Mouse (Mus musculus) liver, embryonic 16.5 days (tissue): ENCODE results near the gene Tbc1d10a. TPM values are rescaled to one million over a fixed set of nuclear protein-coding genes. Genes with fewer than 3 reads are reported as not detected.
A peak's percentile ranks its signal among the peaks of the same experiment; 100 is the strongest.

ENCODE experiments used
- ATAC-seq: fragments of 200-750 bp; cut with Nextera tagmentation; 2 replicates; pipeline ENCODE4 v1.8.0; 2017; ENCODE audit warnings: low read depth, mild to moderate bottlenecking, moderate number of reproducible peaks, moderate library complexity
- H3K27ac ChIP-seq: fragments of 300-500 bp; sonication (generic); 2 replicates; pipeline ENCODE4 v1.5.1; 2014; ENCODE audit warnings: mild to moderate bottlenecking, low read length
- H3K27me3 ChIP-seq: fragments of 300-500 bp; sonication (generic); 2 replicates; pipeline ENCODE4 v1.6.1; 2014; ENCODE audit warnings: low read depth, low read length, mixed read lengths; ENCODE audit not compliant: control insufficient read depth, insufficient read depth
- H3K36me3 ChIP-seq: fragments of 300-500 bp; sonication (generic); 2 replicates; pipeline ENCODE4 v1.6.1; 2014; ENCODE audit warnings: mild to moderate bottlenecking; ENCODE audit not compliant: control insufficient read depth, insufficient read depth
- H3K4me1 ChIP-seq: fragments of 300-500 bp; sonication (generic); 2 replicates; pipeline ENCODE4 v1.6.1; 2014; ENCODE audit warnings: low read depth, low read length, mixed read lengths; ENCODE audit not compliant: control insufficient read depth
- H3K4me2 ChIP-seq: fragments of 300-500 bp; sonication (generic); 2 replicates; pipeline ENCODE4 v1.6.1; 2014; ENCODE audit warnings: low read depth, low read length, mixed read lengths
- H3K4me3 ChIP-seq: fragments of 300-500 bp; sonication (generic); 2 replicates; pipeline ENCODE4 v1.5.1; 2014; ENCODE audit warnings: low read depth, mild to moderate bottlenecking, low read length
- H3K9ac ChIP-seq: fragments of 300-500 bp; sonication (generic); 2 replicates; pipeline ENCODE4 v1.6.1; 2014; ENCODE audit warnings: low read depth, low read length
- H3K9me3 ChIP-seq: fragments of 300-500 bp; sonication (generic); replicated peaks from 2 replicates; pipeline ENCODE4 v1.6.1; 2016; ENCODE audit warnings: low read length; ENCODE audit not compliant: control insufficient read depth
- WGBS: fragments of 180-500 bp; shearing (Covaris S2); extraction: QIAGEN DNeasy Blood & Tissue Kit; methylation state at CpG from one replicate; pipeline ENCODE4 v1.1.7; 2014; ENCODE audit not compliant: insufficient replicate concordance; 5-methylcytosine and 5-hydroxymethylcytosine counted together
- microRNA-seq: library from miRNA; unstranded; fragments of <30 nt; microRNA quantifications from one replicate; pipeline ENCODE4, GENCODE M21; 2016
- polyA plus RNA-seq: library from polyadenylated mRNA; unstranded; fragments of >200 nt; fragmentation: Nextera tagmentation; extraction: Ambion mirVana; gene quantifications from 2 replicates; pipeline ENCODE4 v1.2.1, GENCODE M21; 2015

Gene Tbc1d10a
- polyA plus RNA-seq, 1 experiment from 2014 or later: 6.5 TPM

GRCm38 (mm10) chr11:4260463-4261187, 74.0 kb downstream of the Tbc1d10a start:
- H3K27ac ChIP-seq: no peak overlapping the region
- H3K27me3 ChIP-seq: peaks cover 11% of the 10 kb centered on the region
- no peaks in the 10 kb centered on the region for H3K36me3 ChIP-seq
- peak overlapping the region; percentile 30 for H3K4me2 ChIP-seq
- peaks cover 17% of the 10 kb centered on the region for H3K4me1 ChIP-seq
- no peak for ATAC-seq
- no peak overlapping the region for H3K9ac ChIP-seq
- 13% methylated on average over 14 of the region's 14 CpGs for WGBS
- H3K9me3 ChIP-seq: no peaks in the 10 kb centered on the region
- no peak overlapping the region for H3K4me3 ChIP-seq

- Histone ChIP-seq H3K27ac (no peak overlapping the region), H3K9me3 (no peaks in the 10 kb centered on the region), H3K4me1 (peaks cover 17% of the 10 kb centered on the region), H3K4me3 (no peak overlapping the region), H3K27me3 (peaks cover 16% of the 10 kb centered on the region), H3K4me2 (no peak overlapping the region), H3K36me3 (no peaks in the 10 kb centered on the region), H3K9ac (no peak overlapping the region)
- 27% methylated on average over 7 of the region's 7 CpGs for WGBS
- no peak for ATAC-seq
Measured at GRCm38 (mm10) chr11:4261188-4261494, 74.6 kb downstream of the Tbc1d10a start.

- no peaks in the 10 kb centered on the region for H3K9me3 ChIP-seq
- H3K4me1 ChIP-seq: peaks cover 17% of the 10 kb centered on the region
- H3K27me3 ChIP-seq: peaks cover 25% of the 10 kb centered on the region
- no peak overlapping the region for H3K4me3 ChIP-seq
- H3K4me2 ChIP-seq: no peak overlapping the region
- no peak for ATAC-seq
- no peaks in the 10 kb centered on the region for H3K36me3 ChIP-seq
- H3K27ac ChIP-seq: no peak overlapping the region
- 40% methylated on average over 5 of the region's 5 CpGs for WGBS
- H3K9ac ChIP-seq: no peak overlapping the region
Measured at GRCm38 (mm10) chr11:4261969-4262368, 75.4 kb downstream of the Tbc1d10a start.

GRCm38 (mm10) chr11:4262847-4263246, 76.3 kb downstream of the Tbc1d10a start:
- no peak overlapping the region for H3K4me2 ChIP-seq
- 37% methylated on average over 7 of the region's 7 CpGs for WGBS

GRCm38 (mm10) chr11:4263296-4263695, 76.7 kb downstream of the Tbc1d10a start:
- H3K9me3 ChIP-seq: no peaks in the 10 kb centered on the region
- no peak overlapping the region for H3K4me3 ChIP-seq
- 25% methylated on average over 1 of the region's 1 CpGs for WGBS
- H3K27me3 ChIP-seq: peaks cover 38% of the 10 kb centered on the region
- H3K27ac ChIP-seq: no peak overlapping the region
- no peaks in the 10 kb centered on the region for H3K36me3 ChIP-seq
- no peak overlapping the region for H3K4me2 ChIP-seq
- no peak overlapping the region for H3K9ac ChIP-seq
- no peak for ATAC-seq
- peaks cover 6% of the 10 kb centered on the region for H3K4me1 ChIP-seq

More at GRCm38 (mm10) chr11:4262847-4263246, 76.3 kb downstream of the Tbc1d10a start:
- H3K4me1 ChIP-seq: peaks cover 10% of the 10 kb centered on the region
- no peak overlapping the region for H3K4me3 ChIP-seq
- no peak overlapping the region for H3K27ac ChIP-seq
- no peak overlapping the region for H3K9ac ChIP-seq
- no peaks in the 10 kb centered on the region for H3K36me3 ChIP-seq
- H3K9me3 ChIP-seq: no peaks in the 10 kb centered on the region
- H3K27me3 ChIP-seq: peaks cover 33% of the 10 kb centered on the region
- no peak for ATAC-seq

- Histone ChIP-seq H3K9me3 (no peaks in the 10 kb centered on the region), H3K36me3 (no peaks in the 10 kb centered on the region), H3K27ac (no peak overlapping the region), H3K4me1 (peaks cover 2% of the 10 kb centered on the region), H3K4me2 (no peak overlapping the region), H3K27me3 (peaks cover 46% of the 10 kb centered on the region), H3K4me3 (no peak overlapping the region), H3K9ac (no peak overlapping the region)
- WGBS: 61% methylated on average over 7 of the region's 7 CpGs
- no peak for ATAC-seq
Measured at GRCm38 (mm10) chr11:4264066-4264465, 77.5 kb downstream of the Tbc1d10a start.

Small RNAs within 50 kb of the gene (microRNA-seq; reads per million reads assigned to microRNA genes)
- 3.4 reads per million, percentile 11 among the genes with 10 or more reads in this experiment for gene Mir3060

Other genes with a start within 250 kb of the Tbc1d10a start
- gene Pes1, start 222.8 kb upstream of the Tbc1d10a start, polyA plus RNA-seq: 32.4 and 37.9 TPM in 2 replicates
- gene 4930556J24Rik, start 210.0 kb upstream of the Tbc1d10a start, polyA plus RNA-seq: 0.07 and 0.12 TPM in 2 replicates
- 1.0 and 2.1 TPM in 2 replicates for gene Gal3st1, start 203.2 kb upstream of the Tbc1d10a start, polyA plus RNA-seq
- 4.7 and 6.3 TPM in 2 replicates for gene Sec14l4, start 155.3 kb upstream of the Tbc1d10a start, polyA plus RNA-seq
- not detected in 2 replicates for gene Sec14l3, start 121.9 kb upstream of the Tbc1d10a start, polyA plus RNA-seq
- gene Mtfp1, start 91.3 kb upstream of the Tbc1d10a start, polyA plus RNA-seq: 17.9 and 19.7 TPM in 2 replicates
- 11.6 and 12.0 TPM in 2 replicates for gene Sec14l2, start 63.4 kb upstream of the Tbc1d10a start, polyA plus RNA-seq
- gene Rnf215, start 51.6 kb upstream of the Tbc1d10a start, polyA plus RNA-seq: 4.6 and 5.0 TPM in 2 replicates
- 0.39 and 0.79 TPM in 2 replicates for gene Ccdc157, start 26.5 kb upstream of the Tbc1d10a start, polyA plus RNA-seq
- gene Sf3a1, start 26.4 kb upstream of the Tbc1d10a start, polyA plus RNA-seq: 15.9 and 18.2 TPM in 2 replicates
- gene Castor1, start 31.4 kb downstream of the Tbc1d10a start, polyA plus RNA-seq: 1.2 and 1.7 TPM in 2 replicates
- gene Osm, start 49.6 kb downstream of the Tbc1d10a start, polyA plus RNA-seq: 0.40 and 0.53 TPM in 2 replicates
- gene Lif, start 70.8 kb downstream of the Tbc1d10a start, polyA plus RNA-seq: 0.02 TPM in 1 of 2 replicates, not detected in the other